ENCODE assay signal across 16 mouse cellular contexts in genomic region chr16:37934932-37935331, GRCm38 (mm10). TPM values are rescaled to one million over a fixed set of nuclear protein-coding genes. Genes with fewer than 3 reads are reported as not detected.
"Had no signal": no experiment of that assay in that cellular context is flagged by ENCODE, and none has a peak within 500 bp of the region (broad histone marks: within the 10 kb centered on the region; RNA-seq: fewer than 3 reads in every experiment).

No protein-coding gene starts in this region.

- H3K27me3 ChIP-seq: liver, embryonic 15.5 days; neural tube, embryonic 15.5 days had no signal

- ATAC-seq: intestine, embryonic 16.5 days; lung, postnatal 0 days had no signal

- H3K9ac ChIP-seq: limb, embryonic 12.5 days; liver, embryonic 15.5 days; midbrain, embryonic 12.5 days; neural tube, embryonic 15.5 days had no signal

- DNase-seq: kidney, adult 2 months; kidney, postnatal 36 days; lung, adult 2 months; lung, postnatal 4 days; right cerebral cortex, adult 18-20 months; right cerebral cortex, postnatal 25 days; thymus, adult 18-20 months; thymus, postnatal 36 days had no signal

- H3K36me3 ChIP-seq: limb, embryonic 12.5 days; liver, embryonic 15.5 days; midbrain, embryonic 12.5 days; neural tube, embryonic 15.5 days had no signal

- H3K4me3 ChIP-seq: limb, embryonic 12.5 days; liver, embryonic 15.5 days; midbrain, embryonic 12.5 days; myocyte; neural tube, embryonic 15.5 days had no signal

- H3K9me3 ChIP-seq: limb, embryonic 12.5 days; liver, embryonic 15.5 days; midbrain, embryonic 12.5 days; neural tube, embryonic 15.5 days had no signal

- H3K27ac ChIP-seq: limb, embryonic 12.5 days; liver, embryonic 15.5 days; midbrain, embryonic 12.5 days; neural tube, embryonic 15.5 days had no signal

- H3K4me2 ChIP-seq: limb, embryonic 12.5 days; liver, embryonic 11.5 days; liver, embryonic 15.5 days; midbrain, embryonic 12.5 days; neural tube, embryonic 15.5 days had no signal

- H3K4me1 ChIP-seq: liver, embryonic 15.5 days had no signal

RNA-seq across cellular contexts. Expression of gene Gpr156, which starts 18.6 kb away (rescaled TPM):
- polyA plus RNA-seq: kidney, adult 2 months; liver, embryonic 11.5 days; liver, embryonic 15.5 days had no signal
